1 mouse cellular context compared by ENCODE assay signal in the genomic region with DNA sequence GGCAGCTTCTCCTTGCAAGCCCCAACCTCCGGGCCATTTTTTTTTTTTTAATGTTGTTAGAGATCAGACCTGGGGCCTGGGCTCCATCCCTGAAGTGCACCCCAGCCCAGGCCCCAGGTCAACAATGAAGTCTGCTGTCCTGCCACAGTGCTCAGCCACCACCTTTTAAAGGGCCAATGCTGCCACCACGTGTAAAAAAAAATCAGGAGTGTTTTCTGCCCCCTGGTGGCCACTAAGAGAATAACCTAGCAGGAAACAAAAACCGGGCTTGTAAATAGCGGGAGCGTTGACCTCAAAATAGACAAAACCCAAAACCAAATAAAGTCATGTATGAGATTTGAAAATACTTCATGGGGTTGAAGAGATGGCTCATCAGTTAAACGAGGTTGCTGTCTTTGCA.
A peak's percentile ranks its signal among the peaks of the same experiment; 100 is the strongest.
TF ChIP-seq lines count a peak whose summit lies in the region.

No protein-coding gene starts in this region.

TF ChIP-seq in CH12.LX, 34 proteins besides CTCF, POLR2A, EP300 and RAD21 (continued from another document):
- no peak for TF ChIP-seq ZC3H11A (IDR thresholded peaks at IDR 0.05; ENCODE audit: low read depth, low read length)
- TF ChIP-seq MYC (IDR thresholded peaks at IDR 0.05; ENCODE audit: low read depth, low read length): peak; percentile 99
- TF ChIP-seq MAFK (IDR thresholded peaks at IDR 0.05; ENCODE audit: insufficient replicate concordance, low read length): no peak
- no peak for TF ChIP-seq ZKSCAN1 (IDR thresholded peaks at IDR 0.05; ENCODE audit: borderline replicate concordance, low read depth, low read length)
- peak; percentile 97 for TF ChIP-seq MXI1 (IDR thresholded peaks at IDR 0.05; ENCODE audit: low read depth, low read length)
- peak; percentile 62 for TF ChIP-seq SMC3 (IDR thresholded peaks at IDR 0.05; ENCODE audit: low read depth, low read length)
- TF ChIP-seq MEF2A (IDR thresholded peaks at IDR 0.05; ENCODE audit: borderline replicate concordance, low read depth, low read length): no peak
- no peak for TF ChIP-seq BHLHE40 (IDR thresholded peaks at IDR 0.05; ENCODE audit: low read depth, low read length)
- TF ChIP-seq MAX (IDR thresholded peaks at IDR 0.05; ENCODE audit: low read length): peak; percentile 91
- TF ChIP-seq MAZ (IDR thresholded peaks at IDR 0.05; ENCODE audit: low read depth, low read length): no peak
- TF ChIP-seq POLR2AphosphoS2 (IDR thresholded peaks at IDR 0.05; ENCODE audit: low read depth, low read length): no peak
- no peak for TF ChIP-seq GABPA (IDR thresholded peaks at IDR 0.05; ENCODE audit: insufficient replicate concordance, low read depth, low read length)
- TF ChIP-seq ELF1 (IDR thresholded peaks at IDR 0.05; ENCODE audit: low read depth, low read length): no peak
- no peak for TF ChIP-seq JUND (conservative IDR thresholded peaks at IDR 0.05; ENCODE audit: low read depth, low read length)
- no peak for TF ChIP-seq NELFE (IDR thresholded peaks at IDR 0.05; ENCODE audit: low read depth, low read length)
- TF ChIP-seq ETS1 (conservative IDR thresholded peaks at IDR 0.05; ENCODE audit: low read depth, low read length): no peak
- no peak for TF ChIP-seq HCFC1 (IDR thresholded peaks at IDR 0.05; ENCODE audit: low read depth, low read length)
- no peak for TF ChIP-seq CHD1 (IDR thresholded peaks at IDR 0.05; ENCODE audit: low read depth, low read length)
- TF ChIP-seq PAX5 (IDR thresholded peaks at IDR 0.05; ENCODE audit: low read length): no peak
- TF ChIP-seq USF1 (IDR thresholded peaks at IDR 0.05; ENCODE audit: low read depth, low read length): no peak
